Mouse (Mus musculus): ENCODE results near the gene Hoxa1.

Hoxa1 gene

GRCm38 (mm10) chr6:52157466-52158275 lies 446 bp downstream of the Hoxa1 start:
- DNase-seq (ENCODE audit: low read depth) = no peak

- DNase-seq (ENCODE audit: low read depth) = no peak
These were observed 1.4 kb downstream of the Hoxa1 start for GRCm38 (mm10) chr6:52156551-52157200.

- no peak for DNase-seq (ENCODE audit: low read depth)
These were observed 2.6 kb downstream of the Hoxa1 start for GRCm38 (mm10) chr6:52155471-52155870.

GRCm38 (mm10) chr6:52154044-52154443 lies 4.1 kb downstream of the Hoxa1 start:
- no peak for DNase-seq (ENCODE audit: low read depth)

GRCm38 (mm10) chr6:52153270-52153669 lies 4.8 kb downstream of the Hoxa1 start:
- DNase-seq (ENCODE audit: low read depth) = no peak

- DNase-seq (ENCODE audit: low read depth) = no peak
These were observed 5.6 kb downstream of the Hoxa1 start for GRCm38 (mm10) chr6:52152226-52153193.

GRCm38 (mm10) chr6:52151571-52151970 lies 6.5 kb downstream of the Hoxa1 start:
- DNase-seq (ENCODE audit: low read depth) = no peak

- peak; percentile 59 for DNase-seq (ENCODE audit: low read depth)
These were observed 7.6 kb downstream of the Hoxa1 start for GRCm38 (mm10) chr6:52150401-52150966.

GRCm38 (mm10) chr6:52139115-52139514 lies 19.0 kb downstream of the Hoxa1 start:
- no peak for DNase-seq (ENCODE audit: low read depth)

GRCm38 (mm10) chr6:52138576-52138975 lies 19.5 kb downstream of the Hoxa1 start:
- DNase-seq (ENCODE audit: low read depth) = no peak

- DNase-seq (ENCODE audit: low read depth) = no peak
These were observed 20.1 kb downstream of the Hoxa1 start for GRCm38 (mm10) chr6:52137841-52138535.

GRCm38 (mm10) chr6:52123673-52124072 lies 34.4 kb downstream of the Hoxa1 start:
- DNase-seq (ENCODE audit: low read depth) = no peak

- DNase-seq (ENCODE audit: low read depth) = no peak
These were observed 36.9 kb downstream of the Hoxa1 start for GRCm38 (mm10) chr6:52121173-52121572.

GRCm38 (mm10) chr6:52118903-52119635 lies 39.0 kb downstream of the Hoxa1 start:
- no peak for DNase-seq (ENCODE audit: low read depth)

- no peak for DNase-seq (ENCODE audit: low read depth)
These were observed 42.2 kb downstream of the Hoxa1 start for GRCm38 (mm10) chr6:52115899-52116298.

- no peak for DNase-seq (ENCODE audit: low read depth)
These were observed 46.3 kb downstream of the Hoxa1 start for GRCm38 (mm10) chr6:52111846-52112245.

GRCm38 (mm10) chr6:52107400-52107799 lies 50.7 kb downstream of the Hoxa1 start:
- no peak for DNase-seq (ENCODE audit: low read depth)

- peak; percentile 20 for DNase-seq (ENCODE audit: low read depth)
These were observed 51.4 kb downstream of the Hoxa1 start for GRCm38 (mm10) chr6:52106716-52107115.

- DNase-seq (ENCODE audit: low read depth) = peak; percentile 29
These were observed 51.9 kb downstream of the Hoxa1 start for GRCm38 (mm10) chr6:52106178-52106577.

Measured in NIH3T3 (cell line).